Mouse (Mus musculus): Measurements from ENCODE around the gene Blvrb. TPM values are rescaled to one million over a fixed set of nuclear protein-coding genes. Genes with fewer than 3 reads are reported as not detected.

Blvrb gene
- 24.2 and 25.2 TPM in 2 replicates for polyA plus RNA-seq (2012; rRNA removed)

- WGBS: 1% methylated on average over 54 of the region's 54 CpGs
- no peaks in the 10 kb centered on the region for H3K27me3 ChIP-seq (ENCODE audit: control insufficient read depth, insufficient read depth, low read length)
- DNase-seq: peak; percentile 95 to 99
- peak within 1 kb of the TSS; percentile 14 for H3K27ac ChIP-seq (ENCODE audit: insufficient read depth, low read length)
- peaks cover 5% of the 10 kb centered on the region; the same call in 1 of the 2 replicates for H3K4me1 ChIP-seq (ENCODE audit: control insufficient read depth, insufficient read depth, low read length)
- peak within 1 kb of the TSS; percentile 80 for H3K4me3 ChIP-seq (replicated peaks; ENCODE audit: insufficient read depth, low read depth, low read length)
- TF ChIP-seq CTCF (IDR thresholded peaks at IDR 0.05; ENCODE audit: borderline replicate concordance, insufficient read depth, low read depth, low read length): peak; percentile 40; the same call in 1 of the 2 replicates
- TF ChIP-seq POLR2A (IDR thresholded peaks at IDR 0.05; ENCODE audit: borderline replicate concordance, insufficient read depth, low read length): peak; percentile 61; the same call in 1 of the 2 replicates
Observed at GRCm38 (mm10) chr7:27447419-27448286, at the start of gene Blvrb, which contains the start of gene Sptbn4. Gene Blvrb, plus strand, starts transcription at chr7:27447978. Gene Sptbn4, minus strand, starts transcription at chr7:27447686.

GRCm38 (mm10) chr7:27400545-27400944 lies 47.2 kb upstream of the Blvrb start:
- Histone ChIP-seq H3K4me3 (replicated peaks; ENCODE audit: insufficient read depth, low read depth, low read length) (no peak overlapping the region), H3K27ac (ENCODE audit: insufficient read depth, low read length) (no peak overlapping the region), H3K4me1 (ENCODE audit: control insufficient read depth, insufficient read depth, low read length) (peaks cover 2% of the 10 kb centered on the region; the same call in 1 of the 2 replicates), H3K27me3 (ENCODE audit: control insufficient read depth, insufficient read depth, low read length) (no peaks in the 10 kb centered on the region)
- WGBS: 62% methylated on average over 7 of the region's 7 CpGs
- no peak for DNase-seq
- TF ChIP-seq POLR2A (IDR thresholded peaks at IDR 0.05; ENCODE audit: borderline replicate concordance, insufficient read depth, low read length): no peak
- TF ChIP-seq CTCF (IDR thresholded peaks at IDR 0.05; ENCODE audit: borderline replicate concordance, insufficient read depth, low read depth, low read length): no peak

GRCm38 (mm10) chr7:27402675-27403074 lies 45.1 kb upstream of the Blvrb start:
- DNase-seq: peak; percentile 83 to 88
- no peaks in the 10 kb centered on the region for H3K4me1 ChIP-seq (ENCODE audit: control insufficient read depth, insufficient read depth, low read length)
- H3K27ac ChIP-seq (ENCODE audit: insufficient read depth, low read length): no peak overlapping the region
- H3K27me3 ChIP-seq (ENCODE audit: control insufficient read depth, insufficient read depth, low read length): no peaks in the 10 kb centered on the region
- WGBS: 5% methylated on average over 16 of the region's 16 CpGs
- TF ChIP-seq POLR2A (IDR thresholded peaks at IDR 0.05; ENCODE audit: borderline replicate concordance, insufficient read depth, low read length): no peak
- TF ChIP-seq CTCF (IDR thresholded peaks at IDR 0.05; ENCODE audit: borderline replicate concordance, insufficient read depth, low read depth, low read length): peak; percentile 91
- no peak overlapping the region for H3K4me3 ChIP-seq (replicated peaks; ENCODE audit: insufficient read depth, low read depth, low read length)

GRCm38 (mm10) chr7:27404203-27404942 lies 43.4 kb upstream of the Blvrb start:
- Histone ChIP-seq H3K4me3 (replicated peaks; ENCODE audit: insufficient read depth, low read depth, low read length) (no peak overlapping the region), H3K4me1 (ENCODE audit: control insufficient read depth, insufficient read depth, low read length) (peaks cover 3% of the 10 kb centered on the region; the same call in 1 of the 2 replicates), H3K27me3 (ENCODE audit: control insufficient read depth, insufficient read depth, low read length) (no peaks in the 10 kb centered on the region), H3K27ac (ENCODE audit: insufficient read depth, low read length) (no peak overlapping the region)
- 23% methylated on average over 81 of the region's 81 CpGs for WGBS
- no peak for DNase-seq
- TF ChIP-seq CTCF (IDR thresholded peaks at IDR 0.05; ENCODE audit: borderline replicate concordance, insufficient read depth, low read depth, low read length) (no peak), POLR2A (IDR thresholded peaks at IDR 0.05; ENCODE audit: borderline replicate concordance, insufficient read depth, low read length) (no peak)

GRCm38 (mm10) chr7:27406481-27406880 lies 41.3 kb upstream of the Blvrb start:
- no peak for DNase-seq
- WGBS: 89% methylated on average over 7 of the region's 7 CpGs
- no peaks in the 10 kb centered on the region for H3K27me3 ChIP-seq (ENCODE audit: control insufficient read depth, insufficient read depth, low read length)
- no peak overlapping the region for H3K4me3 ChIP-seq (replicated peaks; ENCODE audit: insufficient read depth, low read depth, low read length)
- no peak for TF ChIP-seq POLR2A (IDR thresholded peaks at IDR 0.05; ENCODE audit: borderline replicate concordance, insufficient read depth, low read length)
- TF ChIP-seq CTCF (IDR thresholded peaks at IDR 0.05; ENCODE audit: borderline replicate concordance, insufficient read depth, low read depth, low read length): 0 out of 2 replicates have a peak, but pooled peaks have one; percentile 1
- H3K27ac ChIP-seq (ENCODE audit: insufficient read depth, low read length): no peak overlapping the region
- peaks cover 3% of the 10 kb centered on the region; the same call in 1 of the 2 replicates for H3K4me1 ChIP-seq (ENCODE audit: control insufficient read depth, insufficient read depth, low read length)

GRCm38 (mm10) chr7:27407816-27408215 lies 40.0 kb upstream of the Blvrb start:
- Histone ChIP-seq H3K27ac (ENCODE audit: insufficient read depth, low read length) (no peak overlapping the region), H3K4me3 (replicated peaks; ENCODE audit: insufficient read depth, low read depth, low read length) (no peak overlapping the region), H3K27me3 (ENCODE audit: control insufficient read depth, insufficient read depth, low read length) (no peaks in the 10 kb centered on the region), H3K4me1 (ENCODE audit: control insufficient read depth, insufficient read depth, low read length) (peaks cover 3% of the 10 kb centered on the region; the same call in 1 of the 2 replicates)
- 81% methylated on average over 8 of the region's 8 CpGs for WGBS
- DNase-seq: no peak
- TF ChIP-seq CTCF (IDR thresholded peaks at IDR 0.05; ENCODE audit: borderline replicate concordance, insufficient read depth, low read depth, low read length) (no peak), POLR2A (IDR thresholded peaks at IDR 0.05; ENCODE audit: borderline replicate concordance, insufficient read depth, low read length) (no peak)

- 2% methylated on average over 94 of the region's 96 CpGs for WGBS
- peaks cover 3% of the 10 kb centered on the region; the same call in 1 of the 2 replicates for H3K4me1 ChIP-seq (ENCODE audit: control insufficient read depth, insufficient read depth, low read length)
- H3K27ac ChIP-seq (ENCODE audit: insufficient read depth, low read length): no peak overlapping the region
- TF ChIP-seq POLR2A (IDR thresholded peaks at IDR 0.05; ENCODE audit: borderline replicate concordance, insufficient read depth, low read length) (0 out of 2 replicates have a peak, but pooled peaks have one; percentile 28), CTCF (IDR thresholded peaks at IDR 0.05; ENCODE audit: borderline replicate concordance, insufficient read depth, low read depth, low read length) (peak; percentile 69)
- DNase-seq: peak; percentile 89 to 92
- H3K27me3 ChIP-seq (ENCODE audit: control insufficient read depth, insufficient read depth, low read length): no peaks in the 10 kb centered on the region
- peak overlapping the region; percentile 59 for H3K4me3 ChIP-seq (replicated peaks; ENCODE audit: insufficient read depth, low read depth, low read length)
Observed at GRCm38 (mm10) chr7:27408379-27409176, 39.2 kb upstream of the Blvrb start.

All from cerebellum, adult 2 months (tissue).